ENCODE assay signal across 24 mouse cellular contexts in genomic region chr1:184886160-184886559, GRCm38 (mm10). TPM values are rescaled to one million over a fixed set of nuclear protein-coding genes. Genes with fewer than 3 reads are reported as not detected.
"Had no signal": no experiment of that assay in that cellular context is flagged by ENCODE, and none has a peak within 500 bp of the region (broad histone marks: within the 10 kb centered on the region; RNA-seq: fewer than 3 reads in every experiment).

No protein-coding gene starts in this region.

- DNase-seq: liver, postnatal 0 days; lung, adult 2 months; lung, postnatal 14 days; lung, postnatal 36 days; midbrain, embryonic 14.5 days; retina, postnatal 1 day; right cerebral cortex, adult 18-20 months; right cerebral cortex, postnatal 25 days; right cerebral cortex, postnatal 4 days; spleen, adult 18-20 months; thymus, adult 18-20 months; thymus, postnatal 14 days; thymus, postnatal 36 days had no signal

- H3K4me1 ChIP-seq: liver, embryonic 15.5 days had no signal

- H3K27ac ChIP-seq: liver, embryonic 15.5 days; lung, embryonic 15.5 days; macrophage; midbrain, embryonic 12.5 days; neural tube, embryonic 13.5 days; neural tube, embryonic 15.5 days had no signal

- H3K9ac ChIP-seq: liver, embryonic 15.5 days; liver, postnatal 0 days; lung, embryonic 15.5 days; midbrain, embryonic 12.5 days; neural tube, embryonic 13.5 days; neural tube, embryonic 15.5 days had no signal

- H3K9me3 ChIP-seq: liver, embryonic 15.5 days; lung, embryonic 15.5 days; megakaryocyte, embryonic 14.5 days; midbrain, embryonic 12.5 days; neural tube, embryonic 13.5 days; neural tube, embryonic 15.5 days had no signal

- H3K36me3 ChIP-seq: liver, embryonic 15.5 days; lung, embryonic 15.5 days; midbrain, embryonic 12.5 days; neural tube, embryonic 13.5 days; neural tube, embryonic 15.5 days had no signal

- H3K4me2 ChIP-seq: liver, embryonic 15.5 days; lung, embryonic 15.5 days; midbrain, embryonic 12.5 days; neural tube, embryonic 13.5 days; neural tube, embryonic 15.5 days had no signal

- H3K4me3 ChIP-seq: liver, embryonic 15.5 days; lung, embryonic 15.5 days; megakaryocyte, embryonic 14.5 days; midbrain, embryonic 12.5 days; neural tube, embryonic 13.5 days; neural tube, embryonic 15.5 days had no signal

- ATAC-seq: liver, postnatal 0 days; lung, postnatal 0 days; midbrain, embryonic 16.5 days had no signal

RNA-seq across cellular contexts. Expression of gene C130074G19Rik, which starts 3.1 kb away (rescaled TPM):
- total RNA-seq: megakaryocyte progenitor cell, adult 5-6 weeks; monocyte, adult 5-6 weeks had no signal
- polyA plus RNA-seq: macrophage had no signal
